Mouse (Mus musculus) embryo, embryonic 11 days (tissue): ENCODE data around the gene Krtap16-3.
A peak's percentile ranks its signal among the peaks of the same experiment; 100 is the strongest.

Experiments used
- DNase-seq: peaks from one replicate; pipeline ENCODE4 v3.0.0-alpha.2; 2015

Gene Krtap16-3

DNA sequence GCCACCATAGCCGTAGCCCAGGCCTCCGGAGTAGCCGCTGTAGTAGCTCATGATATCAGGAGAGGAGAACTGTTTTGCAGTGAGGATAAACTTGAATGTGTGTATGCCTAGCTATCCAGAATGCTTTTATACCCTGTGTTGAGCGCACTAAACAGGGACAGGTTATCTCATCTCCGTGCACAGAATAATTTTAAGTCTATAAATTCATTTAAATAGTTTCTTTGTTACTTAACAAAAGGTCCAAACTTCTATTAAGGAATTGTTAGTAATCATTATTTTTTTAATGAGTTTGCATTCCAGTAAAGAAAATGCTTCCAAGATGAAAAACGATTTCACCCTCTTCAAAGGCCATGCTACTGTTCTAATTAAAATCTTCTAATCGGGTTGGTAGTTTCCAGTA is at the start of gene Krtap16-3:
Gene Krtap16-3 (minus strand): TSS at position 101 of the 400 bp plus-strand sequence.
- no peak for DNase-seq

DNA sequence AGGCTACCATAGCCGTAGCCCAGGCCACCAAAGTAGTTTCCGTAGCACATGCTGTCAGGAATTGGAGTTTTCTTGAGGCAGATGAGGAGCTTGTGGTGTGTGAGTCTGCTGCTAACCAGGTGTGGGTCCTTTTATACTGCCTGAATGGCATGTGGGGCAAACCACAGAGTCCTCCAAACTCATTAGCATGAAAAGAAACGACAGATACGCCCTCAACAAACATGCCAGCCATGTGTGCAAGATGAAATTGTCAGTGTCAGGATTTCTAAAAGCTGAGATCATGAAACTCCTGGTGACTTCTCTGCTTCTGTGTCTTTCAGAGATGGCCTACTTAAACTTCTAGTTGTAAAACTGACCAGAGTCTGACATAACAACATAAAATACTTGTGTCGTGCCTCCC is 48.0 kb upstream of the Krtap16-3 start, which contains the start of gene Krtap22-2:
Gene Krtap22-2 (minus strand): TSS at position 101 of the 400 bp plus-strand sequence.
- no peak for DNase-seq

DNA sequence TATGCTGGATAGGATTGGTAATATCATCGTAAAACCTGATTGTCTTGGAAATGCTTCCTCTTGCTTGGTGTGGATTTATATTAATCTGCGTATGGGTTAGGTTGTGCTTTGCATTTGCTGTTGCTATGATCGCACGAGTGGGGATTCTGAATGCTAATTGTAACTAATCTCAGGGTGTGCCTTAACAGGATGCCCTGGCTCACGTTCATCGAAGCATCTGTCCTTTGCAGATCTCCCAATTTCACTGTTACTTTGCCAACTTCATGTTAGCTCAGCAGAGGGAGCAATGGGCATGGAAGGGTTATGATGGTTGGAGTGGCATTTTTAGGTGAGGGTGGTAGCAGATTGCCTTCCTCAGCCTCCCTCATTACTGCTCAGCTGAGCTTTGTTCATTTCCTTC is 21.6 kb downstream of the Krtap16-3 start:
- no peak for DNase-seq

- peak; percentile 54 for DNase-seq
Measured at GRCm38 (mm10) chr16:88938252-88938651, 24.4 kb downstream of the Krtap16-3 start.

DNA sequence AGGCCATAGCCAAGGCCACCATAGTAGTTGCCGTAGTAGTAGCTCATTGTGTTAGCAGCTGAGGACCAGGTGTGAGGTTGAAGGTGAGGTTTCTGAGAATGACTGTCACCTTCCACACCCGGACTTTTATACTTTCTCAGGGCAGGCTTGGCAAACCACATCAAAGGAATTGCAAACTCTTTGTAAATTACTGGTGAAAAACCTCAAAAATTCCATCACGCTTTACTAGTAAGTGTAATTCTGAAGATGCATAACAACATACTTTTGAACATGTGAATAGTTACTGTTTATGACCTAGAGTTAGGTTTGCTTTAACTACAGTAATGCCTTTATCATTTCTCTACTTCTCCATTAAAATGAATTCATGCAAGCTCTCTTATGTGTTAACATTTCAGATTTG is 30.5 kb downstream of the Krtap16-3 start, which contains the start of gene Krtap19-9b:
Gene Krtap19-9b (minus strand): TSS at position 101 of the 400 bp plus-strand sequence.
- DNase-seq: no peak
